Mouse (Mus musculus): ENCODE measurements around the gene Gm45902.

The Gm45902 gene

DNA sequence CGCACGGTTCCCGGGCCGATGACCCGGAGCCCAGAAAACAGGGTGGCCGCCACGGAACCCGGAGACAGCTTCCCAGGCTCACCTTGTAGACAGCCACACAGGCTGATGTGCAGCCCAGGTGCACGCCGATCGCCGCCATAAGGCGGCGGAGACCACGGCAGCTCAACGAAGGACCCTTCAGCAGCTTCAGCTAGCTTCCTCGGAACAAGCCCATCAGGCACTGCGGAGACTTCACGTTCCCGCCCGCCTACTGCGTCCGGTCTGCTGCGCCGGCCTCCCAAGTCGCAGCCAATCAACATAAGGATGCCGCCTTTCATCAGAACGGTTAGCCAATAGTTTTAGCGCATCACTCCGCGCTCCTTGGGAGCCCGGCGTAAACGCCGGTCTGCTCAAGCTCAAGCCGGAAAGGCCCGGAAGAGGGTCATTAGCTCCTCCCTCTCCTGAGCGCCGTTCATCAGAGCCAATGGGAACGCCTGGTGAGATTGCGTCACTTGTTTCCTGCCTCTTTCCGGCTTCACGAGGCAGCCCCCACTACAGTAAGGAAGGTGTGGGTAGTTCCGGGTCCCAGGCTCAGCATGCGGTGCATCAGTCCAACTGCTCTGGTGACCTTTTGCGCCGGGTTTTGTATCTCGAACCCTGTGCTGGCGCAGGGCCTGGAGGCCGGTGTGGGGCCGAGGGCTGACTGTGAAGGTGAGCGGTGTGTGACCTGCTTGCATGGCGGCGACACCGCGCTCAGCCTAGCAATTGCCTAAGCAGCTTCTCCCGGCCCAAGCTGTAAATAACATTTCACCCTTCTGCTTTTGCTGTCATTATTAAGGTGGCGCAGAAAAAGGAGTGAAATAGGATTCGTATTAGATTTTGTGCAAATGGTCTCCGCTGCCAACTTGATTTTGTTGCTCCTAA lies at the start of gene Gm45902, which contains the start of the genes Hspa14 and Cdnf:
Gene Gm45902 (minus strand): TSS at position 239 of the 903 bp plus-strand sequence.
Gene Hspa14 (minus strand): TSS at position 263 of the 903 bp plus-strand sequence.
Gene Cdnf (plus strand): TSS at position 479 of the 903 bp plus-strand sequence.
- DNase-seq (ENCODE audit: extremely low spot score), result peak; percentile 93

DNA sequence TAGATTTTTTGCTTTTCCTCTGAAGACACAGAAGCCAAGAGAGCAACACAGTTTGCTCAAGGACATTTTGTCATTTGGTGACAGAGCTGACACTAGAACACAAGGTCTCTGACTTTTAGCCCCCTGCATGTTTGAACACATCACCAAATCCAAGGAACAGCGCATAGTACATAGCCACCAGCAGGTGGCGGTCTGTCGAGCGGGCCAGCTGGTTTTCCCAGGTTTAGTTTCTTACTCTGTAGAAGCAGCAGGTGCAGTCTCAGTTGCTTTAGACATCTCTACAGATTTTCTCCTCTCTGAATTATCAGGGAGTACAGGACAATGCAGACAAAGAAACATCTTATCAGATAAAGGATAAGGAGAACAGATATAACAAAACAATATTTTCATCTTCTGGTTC lies 34.0 kb upstream of the Gm45902 start:
- DNase-seq (ENCODE audit: extremely low spot score), result peak; percentile 23

DNA sequence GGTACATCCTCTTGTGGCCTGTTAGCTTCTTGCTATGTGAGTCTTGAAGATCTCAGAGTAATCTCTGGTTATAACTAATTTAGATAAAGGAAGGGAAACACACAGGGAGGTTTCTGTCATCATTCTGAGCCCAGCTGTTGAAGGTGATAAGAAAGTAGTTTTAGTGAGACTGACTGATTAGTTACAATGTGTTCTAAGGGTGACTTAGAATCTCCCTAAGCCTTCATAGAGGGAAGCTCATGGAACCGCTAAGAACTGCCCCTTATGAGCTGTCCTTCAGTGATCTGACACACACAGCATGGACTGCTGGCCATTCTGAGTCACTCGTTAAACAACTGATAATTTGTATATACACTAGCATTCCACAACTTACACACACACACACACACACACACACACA lies 33.5 kb upstream of the Gm45902 start:
- no peak for DNase-seq (ENCODE audit: extremely low spot score)

DNA sequence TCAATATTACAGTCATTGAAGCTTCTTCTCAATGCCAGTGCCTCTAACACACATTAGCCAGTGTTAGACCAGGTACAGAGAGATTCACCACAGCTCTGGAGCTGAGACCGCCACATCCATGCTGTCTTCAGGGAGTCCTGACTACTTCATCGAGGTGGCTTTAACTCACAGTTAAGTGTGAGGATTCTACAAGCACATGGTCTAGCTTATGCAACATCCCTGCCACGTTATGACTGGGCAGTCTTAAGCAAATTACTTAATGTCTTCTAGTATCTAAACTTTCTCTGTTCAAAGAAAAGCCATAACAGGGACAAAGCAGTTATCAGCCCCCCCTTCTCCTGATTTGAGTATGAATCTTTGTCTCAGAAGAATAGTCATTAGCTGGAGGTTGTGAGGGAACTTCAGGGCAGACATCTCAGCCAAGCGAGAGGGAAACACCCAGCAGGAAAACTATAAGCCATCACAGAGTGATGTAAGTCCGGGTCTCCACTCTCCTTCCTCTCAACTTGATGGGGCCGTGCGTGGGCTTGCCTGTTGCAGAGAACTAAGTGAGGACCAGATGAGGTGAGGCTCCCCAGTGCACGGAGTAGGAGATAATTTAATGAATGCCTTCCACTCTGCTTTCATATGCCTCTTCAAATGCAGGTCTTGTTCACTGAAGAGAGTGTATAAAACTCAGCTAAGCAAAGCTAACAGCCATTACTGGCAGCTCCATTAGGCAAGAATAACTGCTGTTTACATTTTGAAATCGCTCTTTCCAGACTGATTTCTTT lies 28.9 kb upstream of the Gm45902 start:
- DNase-seq (ENCODE audit: extremely low spot score), result no peak

DNA sequence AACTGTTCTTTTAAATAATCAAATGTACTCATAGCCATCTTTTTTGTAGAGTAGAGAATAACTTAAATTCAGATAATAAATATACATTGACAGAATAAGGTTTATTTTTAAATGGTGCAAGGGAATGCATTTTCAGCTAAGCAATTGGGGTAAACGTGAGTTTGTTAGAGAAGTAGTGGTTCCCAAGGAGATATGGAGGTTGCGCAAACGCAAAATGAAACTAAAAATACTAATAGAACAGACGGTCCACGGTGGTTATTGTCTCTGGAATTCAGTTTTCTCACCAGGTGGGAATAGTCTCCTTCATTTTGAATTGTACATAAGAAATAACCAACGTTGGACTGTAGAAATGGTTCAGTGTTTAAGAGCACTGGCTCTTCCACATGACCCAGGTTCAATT lies 13.7 kb upstream of the Gm45902 start:
- no peak for DNase-seq (ENCODE audit: extremely low spot score)

DNA sequence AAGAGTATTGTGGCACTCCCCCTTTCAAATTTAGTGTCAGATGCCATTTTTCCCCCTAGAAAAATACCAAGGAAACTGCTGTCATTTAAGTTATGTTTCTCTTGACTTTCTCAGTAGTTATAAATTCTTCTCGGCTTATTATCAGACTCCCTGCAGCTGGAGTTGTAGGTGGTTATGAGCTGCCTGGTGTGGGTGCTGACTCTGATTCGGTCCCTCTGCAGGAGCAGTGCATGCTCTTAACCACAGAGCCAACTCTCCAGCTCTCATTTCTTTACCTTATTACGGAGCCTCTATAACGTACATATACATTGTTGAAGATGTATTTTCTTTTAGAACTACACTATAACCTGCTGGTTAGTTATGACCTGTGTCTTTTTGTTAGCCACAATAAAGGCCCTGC lies 10.0 kb upstream of the Gm45902 start:
- no peak for DNase-seq (ENCODE audit: extremely low spot score)

DNA sequence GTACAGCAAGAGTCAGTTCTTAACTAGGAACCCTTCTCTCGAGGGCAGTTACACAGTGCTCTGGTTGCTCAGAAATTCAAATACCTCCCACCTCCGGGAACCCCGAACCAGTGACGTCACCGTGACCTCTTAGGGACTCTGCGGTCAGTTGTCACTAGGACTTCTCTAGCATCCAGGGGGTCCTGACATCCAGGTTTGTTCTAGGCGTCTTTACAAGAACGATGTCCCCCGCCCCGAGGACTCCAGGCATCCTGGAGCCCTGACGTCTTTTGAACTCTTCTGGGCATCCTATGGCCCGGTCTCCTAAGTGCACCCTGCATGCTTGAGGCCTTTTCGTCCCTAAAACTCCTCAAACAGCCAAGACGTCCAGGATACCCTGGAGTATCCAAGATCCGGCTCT lies 514 bp downstream of the Gm45902 start:
- DNase-seq (ENCODE audit: extremely low spot score), result peak; percentile 57

DNA sequence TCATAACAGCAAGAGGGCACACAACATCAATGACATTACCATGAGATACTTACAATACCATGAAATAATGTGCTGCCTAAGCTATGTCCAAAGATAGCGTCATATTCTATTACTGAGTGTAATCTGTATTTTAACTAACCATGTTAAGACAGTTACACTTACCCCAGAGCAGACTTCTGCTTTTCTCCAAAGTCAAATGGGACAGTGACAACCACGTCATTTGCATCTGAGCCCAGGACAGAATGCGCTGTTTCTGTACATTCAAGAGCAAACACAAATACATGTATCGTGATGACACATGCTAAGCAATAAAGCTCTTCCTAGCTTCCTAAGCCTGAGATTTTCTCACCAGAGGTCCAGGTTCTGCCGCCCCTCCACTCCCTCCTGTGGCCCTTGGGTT lies 11.7 kb downstream of the Gm45902 start:
- DNase-seq (ENCODE audit: extremely low spot score), result no peak

DNA sequence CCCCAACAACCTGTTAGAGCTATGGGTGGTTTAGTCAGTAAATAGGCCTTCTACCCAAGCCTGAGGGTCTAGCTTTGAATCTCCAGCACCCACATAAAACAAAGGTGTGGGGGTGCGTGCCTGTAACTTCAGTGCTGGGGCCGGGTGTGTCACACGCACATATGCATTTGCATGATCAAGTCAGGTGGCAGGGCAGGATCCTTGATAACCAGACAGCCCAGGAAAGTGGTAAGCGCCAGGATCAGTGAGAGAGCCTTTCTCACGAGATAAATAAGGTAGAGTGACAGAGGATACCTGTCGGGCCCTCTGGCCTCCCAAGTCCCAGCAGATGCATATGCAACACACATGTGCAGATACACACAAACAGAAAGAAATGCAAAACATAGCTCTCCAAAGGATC lies 13.0 kb downstream of the Gm45902 start:
- no peak for DNase-seq (ENCODE audit: extremely low spot score)

DNA sequence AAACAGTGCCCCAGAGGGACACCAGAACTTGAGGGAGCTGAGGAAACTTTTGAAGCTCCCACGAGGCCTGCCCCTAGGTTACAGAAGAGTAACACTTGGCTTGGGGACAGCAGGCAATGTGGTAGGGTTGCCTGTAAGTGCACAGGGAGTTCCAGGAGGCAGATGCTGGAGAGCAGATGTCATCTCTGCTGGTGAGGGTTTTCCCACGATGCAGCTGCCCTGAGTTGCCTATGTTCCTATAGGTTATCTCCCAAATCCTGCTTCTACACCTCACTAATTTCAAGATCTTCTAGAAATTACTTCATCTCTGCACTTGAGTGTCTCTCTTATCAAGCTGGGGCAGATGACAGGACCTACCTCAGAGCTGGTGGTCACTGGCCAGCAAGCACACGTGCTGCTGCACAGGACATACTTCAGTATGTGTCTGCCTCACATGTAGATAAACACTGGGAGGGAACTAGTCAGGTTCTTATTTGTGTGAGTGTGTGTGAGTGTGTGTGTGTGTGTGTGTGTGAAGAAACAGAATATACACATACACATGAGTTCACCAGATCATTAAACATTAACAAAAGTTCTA lies 18.7 kb downstream of the Gm45902 start:
- no peak for DNase-seq (ENCODE audit: extremely low spot score)

DNA sequence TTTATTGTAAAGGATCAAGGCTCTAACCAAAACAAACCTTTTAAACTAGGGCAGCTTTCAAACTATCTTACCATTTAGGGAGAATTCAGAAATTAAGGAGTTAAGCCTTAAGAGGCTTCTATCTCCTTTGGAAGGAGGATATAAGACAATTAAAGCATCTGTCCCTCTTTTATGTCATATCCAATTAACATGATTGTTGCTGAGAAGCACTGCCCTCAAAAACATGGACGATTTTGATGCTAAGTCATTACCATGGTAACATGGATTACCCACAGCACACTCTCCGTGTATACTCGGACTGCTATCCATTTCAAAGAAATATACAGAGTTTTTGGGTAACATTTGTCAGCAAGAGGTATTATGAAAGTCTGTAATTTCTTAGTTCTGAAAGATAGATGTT lies 22.8 kb downstream of the Gm45902 start:
- DNase-seq (ENCODE audit: extremely low spot score), result no peak

DNA sequence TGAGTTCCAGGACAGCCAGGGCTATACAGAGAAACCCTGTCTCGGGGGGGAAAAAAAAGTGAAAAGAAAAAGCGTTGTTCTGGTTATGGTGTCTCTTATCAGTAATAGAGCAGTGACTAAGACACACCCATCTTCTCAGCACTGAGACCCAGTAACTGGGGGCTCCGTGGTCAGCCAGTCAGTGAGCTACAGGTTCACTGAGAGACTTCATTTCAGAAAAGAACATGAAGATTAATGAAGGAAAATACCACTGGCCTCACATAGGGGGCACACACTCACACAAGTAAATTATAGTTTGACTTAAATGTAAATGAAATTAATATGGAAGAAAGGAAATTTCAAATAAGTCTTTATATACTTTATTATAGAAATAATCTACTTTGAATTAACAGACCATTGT lies 32.4 kb downstream of the Gm45902 start:
- no peak for DNase-seq (ENCODE audit: extremely low spot score)

DNA sequence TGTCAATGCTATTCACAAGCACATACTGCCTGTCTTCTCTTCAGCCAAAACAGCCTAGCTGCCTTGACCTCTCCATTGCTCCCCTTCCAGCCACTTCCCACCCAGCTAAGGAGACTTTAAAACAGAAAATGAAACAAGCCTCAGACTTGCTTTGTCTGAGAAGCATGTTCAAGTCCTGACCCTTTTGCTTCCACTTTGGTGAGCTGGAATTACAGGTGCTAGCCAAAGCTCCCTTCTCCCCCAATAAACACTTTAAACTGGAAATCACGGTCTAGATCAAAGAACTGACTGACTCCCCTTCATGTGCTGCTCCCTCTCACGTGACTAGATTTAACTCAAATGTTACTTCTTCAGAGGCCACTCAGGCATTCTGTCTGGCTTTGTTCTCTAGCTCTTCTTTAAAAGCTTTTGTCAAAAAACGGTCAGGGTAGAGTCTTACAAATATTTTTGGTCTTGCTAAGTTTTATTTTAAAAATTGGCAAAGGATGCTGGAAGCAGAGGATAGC lies 36.8 kb downstream of the Gm45902 start:
- DNase-seq (ENCODE audit: extremely low spot score), result no peak

DNA sequence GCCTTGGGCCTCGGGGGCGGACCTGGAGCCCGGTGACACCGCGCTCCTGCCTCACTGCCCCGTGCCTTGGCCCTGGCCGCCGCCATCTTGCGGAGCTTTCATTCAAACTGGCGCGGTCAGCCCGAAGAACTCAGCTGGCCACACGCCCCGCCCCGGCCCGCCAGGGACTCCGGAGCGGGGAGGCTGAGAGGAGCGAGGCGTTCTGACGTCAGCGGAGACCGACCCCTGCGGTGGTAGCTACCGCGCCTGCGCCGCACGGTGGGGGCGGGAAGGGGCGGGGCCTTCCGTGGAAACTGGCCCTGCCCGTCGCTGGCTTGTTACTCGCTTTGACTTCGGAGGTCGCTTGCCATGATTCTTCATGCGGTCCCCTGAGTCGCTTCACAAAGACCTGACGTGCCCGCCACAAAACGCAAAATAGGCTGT lies 37.7 kb downstream of the Gm45902 start, which contains the start of gene Suv39h2:
Gene Suv39h2 (minus strand): TSS at position 171 of the 423 bp plus-strand sequence.
- peak; percentile 99 for DNase-seq (ENCODE audit: extremely low spot score)

DNA sequence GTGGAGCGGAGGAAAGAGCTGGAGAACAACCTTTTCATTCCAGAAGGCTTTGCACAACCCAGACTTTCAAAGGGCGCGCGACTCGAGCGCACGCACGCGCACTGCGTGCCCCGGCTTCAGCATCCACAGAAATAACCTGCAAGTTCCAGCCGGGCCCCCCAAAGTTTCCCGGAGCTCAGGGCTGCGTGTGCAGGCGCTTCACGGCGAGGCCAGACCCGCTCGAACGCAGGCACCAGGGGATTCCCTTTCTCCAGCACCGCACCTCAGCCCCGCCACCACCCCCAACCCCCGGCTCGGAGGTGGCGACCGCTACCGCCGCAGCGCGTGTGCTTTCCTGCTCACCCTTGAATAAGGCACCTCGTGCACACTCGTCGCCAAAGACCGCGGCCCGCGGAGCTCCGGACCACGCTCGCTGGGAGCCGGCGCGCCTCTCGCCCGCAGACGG lies 38.2 kb downstream of the Gm45902 start:
- peak; percentile 82 for DNase-seq (ENCODE audit: extremely low spot score)

DNA sequence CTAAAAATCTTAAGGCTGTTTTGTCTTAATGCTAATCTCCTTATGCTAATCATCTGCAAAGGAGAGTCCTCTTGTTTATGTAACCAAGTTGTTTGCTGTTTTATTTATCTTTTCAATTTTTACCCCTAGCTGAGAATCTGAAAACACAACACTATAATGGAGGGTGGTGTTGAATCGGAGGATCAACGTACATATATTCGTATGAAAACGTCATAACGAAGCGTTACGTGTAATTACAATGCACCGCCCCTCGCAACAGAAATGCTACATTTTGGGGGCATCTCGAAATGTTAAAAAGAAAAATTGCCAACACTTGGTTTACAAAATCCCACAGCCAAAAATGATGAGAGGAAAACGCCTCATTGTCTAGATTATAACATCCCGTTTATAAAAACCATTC lies 38.7 kb downstream of the Gm45902 start:
- no peak for DNase-seq (ENCODE audit: extremely low spot score)

DNA sequence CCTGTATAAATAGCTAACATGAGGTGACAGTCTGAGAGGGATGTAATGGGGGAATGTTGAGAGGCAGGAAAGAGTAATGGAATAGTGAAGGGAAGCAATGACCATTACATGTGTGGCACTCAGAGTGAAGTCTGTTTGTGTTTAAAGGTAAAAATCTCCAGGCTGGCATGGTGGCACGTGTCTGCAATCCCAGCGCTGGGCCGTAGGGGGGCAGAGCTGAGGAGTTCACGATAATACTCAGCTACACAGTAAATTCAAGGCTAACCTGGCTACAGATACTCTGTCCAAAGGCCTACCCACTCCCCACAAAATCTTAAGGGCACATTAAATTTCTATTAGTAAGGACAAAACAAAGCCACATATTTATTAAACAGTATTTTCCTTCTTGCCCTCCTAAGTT lies 56.0 kb downstream of the Gm45902 start:
- no peak for DNase-seq (ENCODE audit: extremely low spot score)

Measured in embryo, embryonic 9.5 days (tissue).